Mouse (Mus musculus) bone marrow, adult 2 months (tissue): Measurements from ENCODE around the gene Gm28035.

ENCODE experiments used
- CTCF ChIP-seq: fragments of 200-500 bp; IDR thresholded peaks from 2 replicates; pipeline ENCODE4 v1.5.1; 2011; ENCODE audit warnings: low read length, control low read depth; ENCODE audit not compliant: control insufficient read depth, insufficient read depth
- POLR2A ChIP-seq: fragments of 200-500 bp; IDR thresholded peaks from 2 replicates; pipeline ENCODE4 v1.6.1; 2011; ENCODE audit warnings: low read depth, mild to moderate bottlenecking, control low read depth, low read length, borderline replicate concordance; ENCODE audit not compliant: control insufficient read depth

DNA sequence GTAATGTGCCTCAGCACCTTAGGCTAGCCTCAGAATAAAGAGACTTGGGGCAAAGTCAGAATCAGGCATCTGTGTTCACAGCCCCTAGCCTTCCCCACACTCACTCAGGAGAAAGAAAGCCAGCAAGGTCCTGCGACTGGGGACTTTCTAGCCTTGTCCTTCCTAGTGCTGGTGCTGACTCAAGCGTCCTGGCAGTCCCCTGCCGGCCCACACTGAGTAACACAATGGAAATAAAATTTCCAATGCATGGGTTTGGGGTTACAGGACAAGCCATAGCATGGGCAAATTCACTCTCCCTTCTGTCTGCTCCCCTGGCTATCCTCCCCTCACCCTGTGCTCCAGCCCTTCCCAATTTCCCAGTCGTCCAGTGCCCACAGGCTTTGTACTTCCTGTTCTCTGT lies 28.0 kb downstream of the Gm28035 start:
- TF ChIP-seq CTCF (no peak), POLR2A (no peak)
